Mouse (Mus musculus) heart, adult 8-10 months (tissue): ENCODE measurements around the gene Ttn. TPM values are rescaled to one million over a fixed set of nuclear protein-coding genes. Genes with fewer than 3 reads are reported as not detected.

Experiments
- DNase-seq: peaks from one replicate; pipeline ENCODE4 v3.0.0; 2022; ENCODE audit warnings: low spot score
- total RNA-seq, 4 experiments: library from RNA; stranded (reverse); gene quantifications; 2 replicates each; pipeline ENCODE4 v1.2.4; 2022

The Ttn gene
- total RNA-seq = 1,000 to 10,000 TPM; 3,102 to 4,099 (median 3,503) TPM

DNA sequence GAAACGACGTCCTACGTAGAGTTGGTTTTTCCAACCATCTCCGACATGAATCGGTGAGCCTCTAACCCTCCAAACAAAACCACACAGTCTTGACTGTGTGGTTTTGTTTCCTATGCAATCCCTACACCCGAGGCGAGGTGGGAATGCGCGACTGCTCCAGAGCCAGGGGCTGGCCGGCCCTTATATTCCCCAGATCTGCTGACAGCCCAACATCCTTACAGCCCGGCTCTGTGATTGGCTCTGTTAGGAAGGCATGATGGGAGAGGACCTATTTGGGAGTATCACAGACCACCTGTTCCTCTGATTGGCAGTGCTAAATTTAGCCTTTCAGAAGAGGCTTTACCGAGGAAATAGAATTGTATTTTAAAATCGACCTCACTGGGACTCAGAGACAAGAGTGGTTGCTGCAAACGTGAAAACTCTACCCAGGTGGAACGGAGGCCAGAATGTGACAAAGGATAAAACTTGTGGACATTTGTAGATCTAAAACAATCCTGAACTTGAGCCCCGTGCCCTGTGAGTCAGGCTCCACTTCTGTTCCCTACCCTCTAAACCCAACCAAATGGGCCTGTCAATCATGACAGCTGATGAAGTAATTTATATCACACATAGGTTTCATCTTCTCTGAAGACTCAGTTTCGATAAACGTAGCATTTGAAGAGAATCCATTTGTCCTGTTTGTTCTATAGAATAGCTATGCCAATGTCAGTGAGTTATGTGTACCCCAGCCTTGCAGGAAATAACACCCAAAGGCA, at the start of gene Ttn:
TSS of gene Ttn (minus strand) at position 157 of the 755 bp plus-strand sequence.
- peak; percentile 70 for DNase-seq

DNA sequence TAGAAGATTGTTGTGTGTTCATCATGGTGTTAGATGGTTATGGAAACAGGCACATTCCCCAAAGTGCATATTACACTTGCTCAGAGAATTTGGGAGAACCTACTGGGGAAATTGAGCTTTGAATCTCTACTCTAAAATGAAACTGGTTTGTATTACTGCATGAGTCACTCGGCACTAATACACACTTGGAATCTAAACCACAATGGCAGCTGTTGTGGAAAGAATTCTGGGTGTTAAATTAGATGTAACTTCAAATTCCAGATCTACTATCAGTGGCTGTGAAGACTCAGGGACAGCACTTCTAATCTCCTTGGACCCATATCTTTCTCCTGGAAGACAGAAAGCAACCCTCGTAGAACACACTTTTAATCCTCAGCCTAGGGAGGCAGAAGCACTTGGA, 38.3 kb upstream of the Ttn start:
- no peak for DNase-seq

DNA sequence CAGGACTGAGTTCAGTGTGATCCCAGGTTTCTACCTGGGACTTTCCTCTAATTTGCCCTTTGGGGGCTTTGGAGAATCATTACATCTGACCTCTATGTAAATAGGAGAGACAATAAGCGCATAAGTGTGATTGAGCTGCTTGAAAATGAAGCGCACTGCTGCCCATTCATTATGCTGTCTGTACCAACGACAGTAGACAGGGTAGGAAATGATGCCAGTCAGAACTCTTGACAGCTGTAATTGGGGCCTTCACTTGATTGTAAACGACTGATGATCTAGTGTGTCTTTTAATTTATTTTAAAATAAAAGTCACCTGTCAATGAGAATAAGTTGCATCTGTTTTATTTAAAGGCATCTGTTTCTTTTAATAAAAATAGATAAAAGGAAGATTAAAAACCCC, 35.4 kb upstream of the Ttn start:
- no peak for DNase-seq

DNA sequence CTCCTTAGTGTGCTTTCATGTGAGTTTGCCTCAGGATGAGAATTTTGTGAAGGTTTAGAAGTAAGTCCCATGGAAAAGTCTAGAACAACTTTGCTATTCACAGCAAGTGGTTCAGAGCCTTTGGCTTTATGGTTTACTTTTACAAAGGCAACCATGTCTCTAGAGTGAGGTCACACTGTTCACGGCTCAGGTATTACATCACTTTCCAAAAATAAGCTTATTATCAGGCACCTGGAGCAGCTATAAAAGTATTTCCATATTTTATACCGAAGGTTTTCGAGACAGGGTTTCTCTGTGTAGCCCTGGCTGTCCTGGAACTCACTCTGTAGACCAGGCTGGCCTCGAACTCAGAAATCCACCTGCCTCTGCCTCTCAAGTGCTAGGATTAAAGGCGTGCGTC, 31.1 kb upstream of the Ttn start:
- peak; percentile 23 for DNase-seq

DNA sequence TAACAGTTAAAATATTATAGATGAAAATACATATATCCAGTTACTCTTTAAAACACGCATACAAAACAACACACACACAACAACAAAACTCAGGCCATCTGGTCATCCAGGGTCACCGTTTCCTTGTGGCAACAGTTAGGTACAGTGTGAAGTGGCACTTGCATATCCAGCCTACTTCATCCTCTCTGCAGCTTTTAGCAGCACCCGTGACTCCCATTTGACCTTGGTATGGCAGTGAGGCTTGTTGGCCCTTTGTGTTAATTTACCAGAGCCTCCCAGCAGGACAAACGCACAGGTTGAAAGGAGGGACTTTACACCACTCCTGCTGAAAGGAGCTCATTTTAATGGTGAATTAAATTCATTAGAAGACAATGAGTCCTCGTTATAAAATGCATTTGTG, 29.6 kb upstream of the Ttn start:
- peak; percentile 23 for DNase-seq

DNA sequence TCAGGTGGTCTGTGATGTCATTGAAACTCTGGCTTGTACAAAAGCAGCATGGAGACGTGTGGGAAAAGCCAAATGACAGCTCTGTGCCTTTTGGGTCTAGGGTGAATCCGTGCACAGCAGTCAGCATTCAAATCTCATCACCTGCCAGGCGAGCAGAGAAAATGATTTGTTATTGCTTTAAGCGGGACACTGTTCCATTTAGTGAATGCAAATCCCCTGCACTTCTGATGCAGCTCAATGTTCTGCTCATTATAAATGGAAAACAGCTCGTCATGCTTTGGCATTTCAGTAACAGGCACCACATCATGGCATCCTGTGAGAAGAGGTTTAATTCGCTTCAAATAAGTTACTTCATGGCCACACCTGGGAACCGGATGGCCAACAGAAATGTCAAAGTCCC, 24.7 kb upstream of the Ttn start:
- no peak for DNase-seq

DNA sequence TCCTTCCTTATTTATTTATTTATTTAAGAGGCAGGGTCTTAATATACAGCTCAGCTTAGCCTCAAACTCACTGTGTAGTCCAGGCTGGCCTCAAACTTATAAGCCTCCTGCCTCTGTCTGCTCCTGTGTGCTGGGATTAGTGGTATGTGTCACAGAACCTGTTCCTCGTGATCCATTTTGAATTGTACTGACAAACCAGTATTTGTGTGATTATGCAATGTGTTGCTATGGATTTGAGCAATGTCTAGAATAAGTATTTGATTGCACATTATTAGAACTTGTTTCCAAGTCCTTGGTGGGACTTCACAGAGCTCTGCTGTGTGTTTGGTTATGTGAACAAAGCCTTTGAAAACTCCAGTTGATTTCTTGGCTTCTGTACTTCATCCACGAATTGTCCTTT, 20.8 kb upstream of the Ttn start:
- no peak for DNase-seq

DNA sequence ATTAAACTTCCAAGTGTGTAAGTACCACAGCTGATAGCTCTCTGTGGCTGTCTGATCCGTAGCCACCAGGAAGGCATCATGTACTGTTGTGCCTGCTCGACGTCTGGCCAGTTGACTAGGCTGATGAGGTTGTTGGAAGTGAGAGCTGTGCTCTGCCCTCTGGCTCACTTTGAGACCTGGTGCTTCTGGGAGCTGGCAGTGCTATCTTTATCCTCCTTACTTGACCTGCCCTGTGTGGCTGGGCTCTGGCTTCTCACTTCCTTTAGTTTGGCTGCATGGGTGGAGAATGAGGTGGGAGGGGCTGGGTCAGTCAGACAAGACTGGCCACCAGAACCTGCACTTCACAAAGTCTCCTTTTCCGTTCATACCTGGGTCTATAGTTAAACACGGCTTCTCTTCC, 16.0 kb upstream of the Ttn start:
- peak; percentile 55 for DNase-seq

DNA sequence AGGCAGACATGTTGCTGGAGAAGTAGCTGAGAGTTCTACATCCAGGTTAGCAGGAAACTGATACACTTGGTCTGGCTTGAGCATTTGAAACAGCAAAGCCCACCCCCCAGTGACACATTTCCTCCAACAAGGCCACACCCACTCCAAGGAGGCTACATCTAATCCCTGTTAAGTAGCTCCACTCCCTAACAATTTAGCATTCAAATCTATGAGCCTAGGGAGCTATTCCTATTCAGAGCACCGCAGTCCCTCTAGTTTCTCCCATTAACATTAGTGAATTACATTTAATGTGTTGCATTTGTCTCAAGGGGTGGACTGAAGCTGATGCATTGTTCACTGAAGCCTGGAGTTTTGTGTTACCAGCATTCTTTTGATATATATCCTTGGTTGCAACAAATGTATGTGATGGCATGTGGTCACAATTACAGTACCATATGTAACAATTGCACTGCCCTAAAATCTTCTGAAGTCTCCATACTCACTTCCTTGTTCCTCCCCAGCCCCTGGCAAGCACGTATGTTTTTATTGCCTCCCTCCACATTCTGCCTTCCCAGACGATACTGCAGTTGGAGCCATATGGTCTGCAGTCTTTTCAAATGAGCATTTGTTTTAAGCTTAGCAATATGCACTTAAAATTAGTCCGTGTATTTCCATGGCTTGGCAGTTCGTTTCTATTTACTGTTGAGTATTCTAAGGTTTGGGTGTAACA, 10.3 kb upstream of the Ttn start:
- no peak for DNase-seq

DNA sequence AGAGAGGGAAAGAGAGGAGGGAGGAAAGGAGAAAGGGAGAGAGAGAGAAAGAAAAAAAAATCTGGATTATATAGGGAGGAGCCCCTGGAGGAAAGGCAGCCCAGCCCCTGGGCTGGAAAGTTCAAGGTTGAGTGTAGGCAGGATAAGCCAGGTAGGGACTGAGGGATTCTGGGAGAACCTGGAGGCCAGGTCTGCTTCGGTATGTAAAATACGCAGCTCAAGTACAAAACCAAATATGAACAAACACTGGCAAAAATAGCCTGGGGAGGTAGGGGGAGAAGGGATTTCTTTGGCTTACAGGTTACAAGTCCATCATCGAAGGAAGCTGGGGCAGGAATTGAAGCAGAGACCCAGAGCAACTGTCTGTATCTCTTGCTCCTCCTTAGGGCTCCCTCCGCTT, 5.0 kb upstream of the Ttn start:
- DNase-seq = no peak

DNA sequence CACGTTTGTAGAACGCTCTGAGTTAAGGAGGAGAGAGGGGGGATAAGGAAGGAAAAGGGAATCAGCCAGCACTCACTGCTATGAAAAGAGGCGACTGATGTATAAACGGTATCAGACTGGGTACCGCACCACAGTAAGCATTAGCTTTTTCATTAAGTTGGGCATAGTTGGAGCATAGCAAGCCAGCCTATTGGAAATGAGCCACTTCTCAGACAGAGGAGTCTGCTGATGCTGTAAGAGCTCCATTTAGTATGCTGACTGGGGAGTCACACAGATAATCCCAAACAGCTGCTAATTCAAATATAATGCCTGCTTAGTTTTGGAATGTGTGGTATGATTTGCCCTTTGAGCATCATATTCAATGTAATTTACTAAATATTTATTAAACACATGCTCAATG, 2.0 kb upstream of the Ttn start:
- DNase-seq = no peak

DNA sequence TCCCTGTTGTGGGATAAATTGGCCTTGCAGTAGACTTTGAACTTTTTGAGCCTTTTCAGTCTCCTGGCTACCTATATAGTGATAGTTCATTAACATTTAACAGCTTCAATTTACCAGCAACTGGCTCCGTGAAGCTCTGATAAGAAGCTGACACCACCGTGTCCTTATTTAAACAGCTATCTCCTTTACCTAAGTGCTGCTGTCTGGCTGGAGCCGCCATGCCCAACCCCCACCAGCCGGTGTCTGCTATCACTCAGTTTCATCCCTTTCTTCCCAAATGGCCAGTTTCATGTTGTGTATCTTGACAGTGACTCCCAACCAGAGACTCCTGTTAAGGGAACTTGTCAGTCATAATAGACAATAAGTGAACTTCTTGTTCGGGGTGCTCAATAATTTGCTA, 1.3 kb upstream of the Ttn start:
- no peak for DNase-seq

DNA sequence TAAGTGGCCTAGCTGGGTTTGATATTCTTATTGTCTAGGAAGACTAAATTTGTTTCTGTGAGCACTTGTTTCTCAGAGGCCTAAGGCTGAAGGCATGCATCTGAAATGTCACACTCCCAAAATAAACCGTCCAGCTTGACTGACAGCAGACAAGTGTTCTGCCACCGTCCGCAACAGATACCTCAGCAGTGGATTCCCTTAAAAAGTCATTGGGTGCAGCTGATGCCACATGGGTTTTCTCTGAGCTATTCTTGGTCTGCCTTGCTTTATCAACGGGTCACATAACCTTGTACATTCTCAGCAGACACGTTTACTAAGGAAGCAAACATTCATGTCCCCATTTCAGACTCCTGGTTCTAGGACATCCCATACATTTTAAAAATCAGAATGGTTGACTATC, 630 bp downstream of the Ttn start:
- peak; percentile 53 for DNase-seq

DNA sequence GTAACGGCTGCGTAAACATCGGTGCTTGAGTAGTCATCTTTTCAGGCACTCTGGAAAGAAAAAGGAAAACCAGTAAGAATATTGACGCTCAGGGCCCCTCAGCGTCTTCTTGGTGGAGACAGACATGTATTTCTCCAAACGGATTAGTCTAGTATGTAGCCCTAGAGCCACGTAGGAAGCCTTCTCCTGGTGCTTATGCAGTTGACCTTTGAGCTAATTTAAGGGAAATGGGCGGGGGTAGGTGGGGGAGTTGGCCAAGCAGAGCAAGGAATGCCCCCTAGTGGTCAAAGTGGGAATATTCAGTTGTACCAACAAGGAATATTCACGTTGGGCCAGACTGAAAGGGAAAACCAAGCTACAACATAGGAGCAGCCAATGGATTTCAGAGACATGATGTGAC, 2.2 kb downstream of the Ttn start:
- peak; percentile 57 for DNase-seq

DNA sequence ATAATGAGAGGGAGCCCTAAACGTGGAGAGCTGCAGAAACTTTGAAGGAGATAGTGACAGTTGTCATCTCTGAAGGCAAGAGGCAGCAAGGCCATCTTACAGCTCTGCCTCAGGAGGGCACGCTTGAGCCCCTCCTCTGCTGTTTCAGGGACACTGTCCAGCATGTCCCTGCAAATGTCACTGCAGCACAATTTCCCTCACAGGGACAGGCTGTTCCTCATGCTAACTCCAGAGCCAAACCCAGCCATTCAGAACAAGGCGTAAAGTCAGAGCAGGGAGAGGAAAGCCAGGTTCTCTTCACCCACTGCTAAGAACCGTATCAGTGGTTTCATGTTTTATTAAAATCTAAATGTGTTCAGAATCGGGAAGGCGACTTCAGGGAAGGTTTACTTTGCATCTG, 4.7 kb downstream of the Ttn start:
- no peak for DNase-seq

DNA sequence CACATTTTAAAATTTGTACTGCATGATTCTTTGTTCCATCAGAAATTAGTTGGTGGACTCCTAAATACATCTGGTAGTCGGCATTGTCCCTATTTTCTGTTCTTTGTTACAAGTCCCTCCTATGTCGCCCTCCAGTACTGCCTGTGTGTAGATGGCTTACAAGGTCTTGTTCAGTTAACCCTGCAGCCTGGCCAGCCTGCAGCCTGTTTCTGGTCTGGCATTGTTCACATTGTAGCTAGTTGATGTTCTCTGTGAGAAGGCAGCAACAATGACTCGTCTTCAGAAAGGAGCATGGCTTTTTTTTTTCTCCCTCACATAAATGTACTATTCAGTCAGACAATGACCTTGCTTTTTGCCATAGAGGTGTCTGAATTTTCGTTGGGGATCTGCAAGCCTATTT, 10.3 kb downstream of the Ttn start:
- DNase-seq = no peak

DNA sequence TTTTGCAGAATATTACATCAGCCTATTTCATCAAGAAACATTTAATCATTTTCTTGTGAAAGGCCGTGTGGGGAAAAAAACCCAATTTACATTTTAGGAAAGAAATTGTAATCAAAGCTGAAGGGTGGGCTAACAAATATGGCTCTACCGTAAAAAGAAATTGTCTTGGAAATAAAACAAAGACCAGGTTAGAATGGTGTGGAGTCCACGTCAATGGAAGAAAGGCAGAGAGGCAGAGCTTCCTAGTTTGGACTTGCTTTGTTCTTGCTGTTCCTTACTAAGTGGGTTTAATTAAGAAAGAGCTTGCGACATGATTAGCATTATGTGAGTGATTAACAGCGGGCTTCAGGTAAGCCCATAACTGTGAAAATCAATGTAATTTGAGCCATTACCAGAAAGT, 11.3 kb downstream of the Ttn start:
- DNase-seq = no peak

DNA sequence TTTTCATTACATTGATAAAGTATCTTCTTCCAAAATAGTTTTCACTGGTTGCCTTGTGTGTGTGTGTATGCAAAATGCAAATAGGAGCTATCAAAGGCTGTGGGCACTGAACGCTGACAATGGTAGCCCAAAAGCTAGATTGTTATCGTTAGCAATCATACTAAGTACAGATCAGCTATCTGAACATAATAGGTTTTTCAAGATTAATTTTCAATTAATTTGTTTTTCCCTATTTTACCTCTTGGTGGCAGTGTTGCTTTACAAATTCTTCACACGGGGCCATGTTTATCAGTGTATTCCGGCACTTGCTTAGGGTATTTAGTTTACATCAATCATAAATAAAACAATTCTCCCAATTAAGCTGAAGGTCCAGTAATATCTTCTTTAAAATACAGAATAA, 11.7 kb downstream of the Ttn start:
- DNase-seq = no peak

DNA sequence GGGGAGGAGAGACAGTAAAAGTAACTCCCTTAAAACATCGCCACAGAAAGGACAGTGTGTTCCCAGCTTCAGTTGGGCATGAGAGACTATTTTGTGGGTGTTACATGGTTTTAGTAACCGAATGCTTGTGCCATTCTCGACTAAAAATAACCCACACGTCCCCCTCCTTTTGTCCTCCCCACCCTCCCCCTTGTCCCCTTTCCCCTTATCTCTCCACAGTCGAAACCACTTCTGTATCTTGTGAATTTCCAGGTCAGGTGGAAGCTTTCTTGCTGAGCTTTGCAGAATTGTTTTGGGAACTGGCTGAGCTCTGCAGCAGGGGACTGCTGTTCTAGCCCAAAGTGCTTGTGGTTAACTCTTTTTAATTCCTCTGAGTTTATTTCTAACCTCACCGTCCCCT, 12.1 kb downstream of the Ttn start:
- DNase-seq = no peak

DNA sequence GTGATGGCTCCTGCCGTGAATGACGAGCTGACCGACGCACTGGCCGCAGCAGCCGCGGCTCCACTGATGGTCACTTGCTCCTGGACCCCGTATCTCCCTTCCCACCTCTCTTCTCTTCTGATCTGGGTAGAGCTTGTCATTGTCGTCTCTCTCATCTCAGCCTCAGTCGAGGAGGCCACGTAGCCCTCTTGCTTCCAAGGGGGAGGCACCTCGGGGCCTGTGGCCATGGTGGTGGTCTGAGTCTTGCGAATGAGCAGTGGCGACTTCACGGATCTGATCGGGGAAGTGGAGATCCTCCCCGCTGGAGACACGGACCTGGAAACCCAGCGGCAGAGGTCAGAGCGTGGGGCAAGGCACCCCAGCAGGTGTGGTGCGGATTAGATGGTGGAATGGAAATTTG, 12.7 kb downstream of the Ttn start:
- no peak for DNase-seq

DNA sequence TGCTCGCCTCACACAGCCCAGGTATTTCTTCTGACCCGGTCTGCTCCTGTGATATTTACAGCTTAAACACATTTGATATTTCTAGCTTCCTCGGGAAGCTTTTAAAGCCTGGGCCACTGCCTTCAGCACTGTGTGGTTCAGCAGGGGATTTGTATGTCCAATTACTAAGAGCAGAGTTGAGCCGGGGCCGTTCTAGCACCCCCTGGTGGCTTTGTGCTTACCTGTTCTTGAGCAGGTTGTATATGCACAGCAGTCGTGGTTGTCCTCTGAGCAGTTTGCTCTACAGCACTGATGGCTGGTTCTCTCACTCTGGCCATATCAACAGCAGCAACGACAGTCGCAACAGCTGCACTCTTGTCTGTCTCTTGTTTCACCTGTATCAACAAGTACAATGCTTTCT, 13.4 kb downstream of the Ttn start:
- no peak for DNase-seq

DNA sequence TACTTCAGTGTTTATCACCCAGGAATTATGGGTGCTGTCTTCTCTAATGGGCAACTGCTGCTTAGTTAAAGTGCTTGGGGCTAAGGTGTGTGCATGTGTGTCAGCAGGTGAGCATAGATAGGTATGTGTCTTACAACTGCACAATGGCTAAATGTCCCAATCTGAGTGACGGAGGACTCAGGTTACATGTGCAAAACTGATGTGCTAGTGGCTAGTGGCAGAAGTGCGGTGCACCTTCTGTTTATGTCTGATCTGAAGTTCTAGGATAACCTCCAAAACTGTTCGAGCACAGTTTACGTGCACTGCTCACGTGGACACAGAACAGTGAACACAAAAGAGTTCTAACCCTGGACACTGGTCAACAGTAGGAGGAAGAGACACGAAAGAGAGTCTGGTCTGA, 15.8 kb downstream of the Ttn start:
- no peak for DNase-seq

DNA sequence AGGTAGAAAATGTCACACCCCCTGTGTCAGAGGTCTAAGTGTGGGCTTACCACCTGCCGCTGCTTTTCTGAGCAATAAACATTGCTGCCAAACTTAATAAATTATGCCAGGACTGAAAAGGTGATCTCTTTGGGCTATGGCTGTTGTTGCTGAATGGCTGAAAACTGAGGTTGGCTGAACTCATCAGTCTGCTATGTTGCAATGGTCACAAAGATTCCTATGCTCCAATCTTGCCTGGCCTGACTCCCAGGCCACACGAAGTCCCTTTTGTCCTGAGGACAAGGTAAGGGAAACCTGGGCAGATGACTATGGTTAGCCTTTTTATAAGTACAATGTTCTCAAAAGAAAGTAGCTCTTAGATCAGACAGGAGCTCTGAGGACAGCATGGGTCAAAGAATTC, 16.3 kb downstream of the Ttn start:
- DNase-seq = no peak

DNA sequence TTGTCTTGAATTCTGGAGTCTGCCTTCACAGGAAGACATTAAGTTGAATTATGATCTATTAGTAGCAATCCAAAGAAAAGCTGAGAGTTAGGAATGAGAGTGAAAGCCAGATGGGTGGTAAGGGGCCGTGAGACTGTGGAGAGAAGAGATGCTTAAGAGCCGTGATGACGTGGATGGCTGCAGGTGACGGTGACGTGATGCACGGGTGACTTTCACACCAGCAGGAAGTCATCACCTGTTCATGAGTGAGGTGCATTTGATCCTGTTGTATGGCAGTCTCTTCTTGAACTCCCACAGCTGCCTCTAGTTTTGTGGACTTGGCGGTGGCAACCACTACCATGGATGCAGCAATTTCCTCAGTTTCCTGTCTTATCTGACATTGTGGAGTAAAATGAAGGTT, 16.8 kb downstream of the Ttn start:
- no peak for DNase-seq
